Mouse (Mus musculus): ENCODE results near the gene Bmp8b. TPM values are rescaled to one million over a fixed set of nuclear protein-coding genes. Genes with fewer than 3 reads are reported as not detected.
"Not testable (repeated sequence)": the region's sequence is repeated elsewhere in the genome, so short reads cannot be mapped to it uniquely, and the experiment has no call there.

The Bmp8b gene
- total RNA-seq (2017): not detected in 3 replicates

- no peak for ATAC-seq (replicated peaks; ENCODE audit: insufficient number of reproducible peaks, low FRiP score, low TSS enrichment, poor library complexity, severe bottlenecking)
These were observed at the start of gene Bmp8b for GRCm38 (mm10) chr4:123104651-123105450. Gene Bmp8b (plus strand): TSS chr4:123105165.

- no peak for ATAC-seq (replicated peaks; ENCODE audit: insufficient number of reproducible peaks, low FRiP score, low TSS enrichment, poor library complexity, severe bottlenecking)
These were observed 48.3 kb upstream of the Bmp8b start for GRCm38 (mm10) chr4:123056560-123057109.

GRCm38 (mm10) chr4:123057957-123058356 is 47.0 kb upstream of the Bmp8b start:
- no peak for ATAC-seq (replicated peaks; ENCODE audit: insufficient number of reproducible peaks, low FRiP score, low TSS enrichment, poor library complexity, severe bottlenecking)

GRCm38 (mm10) chr4:123061744-123062143 is 43.2 kb upstream of the Bmp8b start:
- ATAC-seq (replicated peaks; ENCODE audit: insufficient number of reproducible peaks, low FRiP score, low TSS enrichment, poor library complexity, severe bottlenecking): no peak

- no peak for ATAC-seq (replicated peaks; ENCODE audit: insufficient number of reproducible peaks, low FRiP score, low TSS enrichment, poor library complexity, severe bottlenecking)
These were observed 36.3 kb upstream of the Bmp8b start for GRCm38 (mm10) chr4:123068646-123069045.

GRCm38 (mm10) chr4:123071266-123071966 is 33.5 kb upstream of the Bmp8b start:
- ATAC-seq (replicated peaks; ENCODE audit: insufficient number of reproducible peaks, low FRiP score, low TSS enrichment, poor library complexity, severe bottlenecking): 0 out of 2 replicates have a peak, but pooled peaks have one; percentile 31

- no peak for ATAC-seq (replicated peaks; ENCODE audit: insufficient number of reproducible peaks, low FRiP score, low TSS enrichment, poor library complexity, severe bottlenecking)
These were observed 28.0 kb upstream of the Bmp8b start for GRCm38 (mm10) chr4:123076928-123077327.

- no peak for ATAC-seq (replicated peaks; ENCODE audit: insufficient number of reproducible peaks, low FRiP score, low TSS enrichment, poor library complexity, severe bottlenecking)
These were observed 26.7 kb upstream of the Bmp8b start for GRCm38 (mm10) chr4:123078231-123078630.

GRCm38 (mm10) chr4:123080791-123081190 is 24.2 kb upstream of the Bmp8b start:
- no peak for ATAC-seq (replicated peaks; ENCODE audit: insufficient number of reproducible peaks, low FRiP score, low TSS enrichment, poor library complexity, severe bottlenecking)

- peak; percentile 72; the same call in 1 of the 2 replicates for ATAC-seq (replicated peaks; ENCODE audit: insufficient number of reproducible peaks, low FRiP score, low TSS enrichment, poor library complexity, severe bottlenecking)
These were observed 22.4 kb upstream of the Bmp8b start for GRCm38 (mm10) chr4:123082283-123083163.

- no peak for ATAC-seq (replicated peaks; ENCODE audit: insufficient number of reproducible peaks, low FRiP score, low TSS enrichment, poor library complexity, severe bottlenecking)
These were observed 21.6 kb upstream of the Bmp8b start for GRCm38 (mm10) chr4:123083323-123083902.

- ATAC-seq (replicated peaks; ENCODE audit: insufficient number of reproducible peaks, low FRiP score, low TSS enrichment, poor library complexity, severe bottlenecking): no peak
These were observed 19.7 kb upstream of the Bmp8b start for GRCm38 (mm10) chr4:123085290-123085689.

- ATAC-seq (replicated peaks; ENCODE audit: insufficient number of reproducible peaks, low FRiP score, low TSS enrichment, poor library complexity, severe bottlenecking): no peak
These were observed 18.6 kb upstream of the Bmp8b start for GRCm38 (mm10) chr4:123086381-123086780.

GRCm38 (mm10) chr4:123092621-123093020 is 12.3 kb upstream of the Bmp8b start:
- ATAC-seq (replicated peaks; ENCODE audit: insufficient number of reproducible peaks, low FRiP score, low TSS enrichment, poor library complexity, severe bottlenecking): no peak

GRCm38 (mm10) chr4:123093064-123093776 is 11.7 kb upstream of the Bmp8b start:
- no peak for ATAC-seq (replicated peaks; ENCODE audit: insufficient number of reproducible peaks, low FRiP score, low TSS enrichment, poor library complexity, severe bottlenecking)

GRCm38 (mm10) chr4:123093869-123094268 is 11.1 kb upstream of the Bmp8b start:
- ATAC-seq (replicated peaks; ENCODE audit: insufficient number of reproducible peaks, low FRiP score, low TSS enrichment, poor library complexity, severe bottlenecking): no peak

- ATAC-seq (replicated peaks; ENCODE audit: insufficient number of reproducible peaks, low FRiP score, low TSS enrichment, poor library complexity, severe bottlenecking): no peak
These were observed 456 bp downstream of the Bmp8b start for GRCm38 (mm10) chr4:123105451-123105790.

GRCm38 (mm10) chr4:123105929-123106328 is 964 bp downstream of the Bmp8b start:
- ATAC-seq (replicated peaks; ENCODE audit: insufficient number of reproducible peaks, low FRiP score, low TSS enrichment, poor library complexity, severe bottlenecking): not testable (repeated sequence)

Measured in monocyte, adult 5-6 weeks (primary cell).